Mouse (Mus musculus) C2C12 (cell line): ENCODE data around the gene Rufy1.

ENCODE experiments used
- CEBPB ChIP-seq: IDR thresholded peaks from one replicate; pipeline ENCODE4 v1.6.1; 2011; ENCODE audit warnings: low read depth, mild to moderate bottlenecking, control low read depth, moderate library complexity
- CTCF ChIP-seq: IDR thresholded peaks from one replicate; pipeline ENCODE4 v1.5.1; 2011; ENCODE audit not compliant: control insufficient read depth, insufficient read depth, insufficient read length
- MAX ChIP-seq: IDR thresholded peaks from one replicate; pipeline ENCODE4 v1.6.1; 2011; ENCODE audit warnings: mild to moderate bottlenecking, control low read depth
- USF1 ChIP-seq: IDR thresholded peaks from one replicate; pipeline ENCODE4 v1.6.1; 2011; ENCODE audit warnings: low read depth, mild to moderate bottlenecking, control low read depth, moderate library complexity

GRCm38 (mm10) chr11:50345486-50345885, 85.4 kb downstream of the Rufy1 start:
- TF ChIP-seq CTCF (no peak), USF1 (no peak), MAX (no peak), CEBPB (no peak)
